Mouse (Mus musculus) CH12.LX (cell line): ENCODE results near the gene Gm20388. TPM values are rescaled to one million over a fixed set of nuclear protein-coding genes. Genes with fewer than 3 reads are reported as not detected.

Source experiments
- DNase-seq: peaks from one replicate; pipeline ENCODE4 v3.0.0-alpha.2; 2013; ENCODE audit errors: extremely low read depth
- H3K27ac ChIP-seq: 2 replicates; pipeline ENCODE4 v1.5.1; 2012; ENCODE audit warnings: low read depth, mild to moderate bottlenecking, control low read depth, moderate library complexity; ENCODE audit not compliant: insufficient read depth
- H3K27me3 ChIP-seq: replicated peaks from 2 replicates; pipeline ENCODE3; 2012; ENCODE audit warnings: inconsistent platforms
- H3K36me3 ChIP-seq, 2 experiments: replicated peaks in 1 of 2; 2 replicates each; pipeline versions ENCODE3 to v1.6.1; 2012; ENCODE audit warnings: inconsistent platforms in 1 of 2, low read length in 1 of 2, mild to moderate bottlenecking in 1 of 2, mixed read lengths in 1 of 2, moderate library complexity in 1 of 2; ENCODE audit not compliant: control insufficient read depth in 1 of 2, insufficient read depth in 1 of 2
- H3K4me1 ChIP-seq, 2 experiments: 2 replicates each; pipeline ENCODE4 v1.6.1; 2012; ENCODE audit warnings: inconsistent platforms in 1 of 2, moderate library complexity in 1 of 2; ENCODE audit not compliant: insufficient read depth in 2 of 2, control insufficient read depth in 1 of 2
- H3K4me2 ChIP-seq: 2 replicates; pipeline ENCODE4 v1.6.1; 2012; ENCODE audit warnings: low read depth, mild to moderate bottlenecking, control low read depth; ENCODE audit not compliant: poor library complexity, insufficient read depth, severe bottlenecking
- H3K4me3 ChIP-seq, 3 experiments: fragments of 150-350 bp in 1 of 3; sonication (generic) in 1 of 3; replicated peaks in 1 of 3; 2 replicates each; pipeline versions ENCODE3 to v1.5.1; 2011 to 2012; ENCODE audit warnings: low read depth in 2 of 3, low read length in 2 of 3, mild to moderate bottlenecking in 2 of 3, moderate library complexity in 2 of 3, control low read depth in 1 of 3, improper control_type of control experiment in 1 of 3, inconsistent platforms in 1 of 3, mixed read lengths in 1 of 3; ENCODE audit not compliant: poor library complexity in 1 of 3
- H3K79me2 ChIP-seq: replicated peaks from 2 replicates; pipeline ENCODE4 v1.6.1; 2012; ENCODE audit warnings: mild to moderate bottlenecking, moderate library complexity; ENCODE audit not compliant: control insufficient read depth, poor library complexity, insufficient read depth, severe bottlenecking; ENCODE audit errors: extremely low read depth
- H3K9ac ChIP-seq: 2 replicates; pipeline ENCODE4 v1.6.1; 2012; ENCODE audit warnings: low read depth, mild to moderate bottlenecking, control low read depth, moderate library complexity; ENCODE audit not compliant: insufficient read depth
- H3K9me3 ChIP-seq: replicated peaks from 2 replicates; pipeline ENCODE3; 2012; ENCODE audit warnings: low read length, inconsistent platforms, mixed read lengths
- CHD1 ChIP-seq: IDR thresholded peaks from 2 replicates; pipeline ENCODE4 v1.6.1; 2012; ENCODE audit warnings: low read depth, low read length, improper control_type of control experiment, inconsistent platforms
- CHD2 ChIP-seq: IDR thresholded peaks from 2 replicates; pipeline ENCODE4 v1.6.1; 2011; ENCODE audit warnings: low read length, improper control_type of control experiment
- E2F4 ChIP-seq: IDR thresholded peaks from 2 replicates; pipeline ENCODE4 v1.6.1; 2011; ENCODE audit warnings: low read depth, low read length, improper control_type of control experiment; ENCODE audit not compliant: insufficient replicate concordance
- ELF1 ChIP-seq: IDR thresholded peaks from 2 replicates; pipeline ENCODE4 v1.6.1; 2014; ENCODE audit warnings: low read depth, mild to moderate bottlenecking, inconsistent platforms, low read length, improper control_type of control experiment
- ETS1 ChIP-seq: conservative IDR thresholded peaks from 2 replicates; pipeline ENCODE4 v1.6.1; 2012; ENCODE audit warnings: low read depth, mild to moderate bottlenecking, inconsistent platforms, low read length, improper control_type of control experiment, moderate library complexity
- HCFC1 ChIP-seq: IDR thresholded peaks from 2 replicates; pipeline ENCODE4 v1.6.1; 2012; ENCODE audit warnings: low read depth, mild to moderate bottlenecking, inconsistent platforms, low read length, improper control_type of control experiment
- JUN ChIP-seq: IDR thresholded peaks from 2 replicates; pipeline ENCODE4 v1.6.1; 2011; ENCODE audit warnings: low read depth, mild to moderate bottlenecking, low read length, improper control_type of control experiment, moderate library complexity; ENCODE audit not compliant: insufficient read depth
- JUND ChIP-seq: conservative IDR thresholded peaks from 2 replicates; pipeline ENCODE4 v1.6.1; 2011; ENCODE audit warnings: low read depth, low read length, improper control_type of control experiment
- KAT2A ChIP-seq: IDR thresholded peaks from 2 replicates; pipeline ENCODE4 v1.6.1; 2012; ENCODE audit warnings: low read length, improper control_type of control experiment, inconsistent platforms; ENCODE audit not compliant: insufficient replicate concordance
- MAFK ChIP-seq: IDR thresholded peaks from 2 replicates; pipeline ENCODE4 v1.6.1; 2011; ENCODE audit warnings: low read length, improper control_type of control experiment; ENCODE audit not compliant: insufficient replicate concordance
- MAZ ChIP-seq: IDR thresholded peaks from 2 replicates; pipeline ENCODE4 v1.6.1; 2012; ENCODE audit warnings: low read depth, mild to moderate bottlenecking, inconsistent platforms, low read length, improper control_type of control experiment, moderate library complexity
- MYC ChIP-seq: IDR thresholded peaks from 2 replicates; pipeline ENCODE4 v1.6.1; 2011; ENCODE audit warnings: low read depth, mild to moderate bottlenecking, improper control_type of control experiment, low read length
- RCOR1 ChIP-seq: conservative IDR thresholded peaks from 2 replicates; pipeline ENCODE4 v1.6.1; 2012; ENCODE audit warnings: low read depth, mild to moderate bottlenecking, inconsistent platforms, low read length, improper control_type of control experiment
- SIN3A ChIP-seq: IDR thresholded peaks from 2 replicates; pipeline ENCODE4 v1.6.1; 2012; ENCODE audit warnings: low read length, improper control_type of control experiment, inconsistent platforms
- SMC3 ChIP-seq: IDR thresholded peaks from 2 replicates; pipeline ENCODE4 v1.6.1; 2011; ENCODE audit warnings: low read depth, low read length, improper control_type of control experiment
- TCF12 ChIP-seq: IDR thresholded peaks from 2 replicates; pipeline ENCODE4 v1.6.1; 2014; ENCODE audit warnings: low read depth, mild to moderate bottlenecking, inconsistent platforms, low read length, improper control_type of control experiment
- USF2 ChIP-seq: conservative IDR thresholded peaks from 2 replicates; pipeline ENCODE4 v1.6.1; 2011; ENCODE audit warnings: low read depth, low read length, improper control_type of control experiment
- ZKSCAN1 ChIP-seq: IDR thresholded peaks from 2 replicates; pipeline ENCODE4 v1.6.1; 2012; ENCODE audit warnings: low read depth, inconsistent platforms, low read length, improper control_type of control experiment, borderline replicate concordance
- ZMIZ1 ChIP-seq: IDR thresholded peaks from 2 replicates; pipeline ENCODE4 v1.6.1; 2012; ENCODE audit warnings: low read depth, mild to moderate bottlenecking, inconsistent platforms, low read length, improper control_type of control experiment
- dilution Hi-C: fragments of 300-500 bp; cut with MboI; formaldehyde crosslinking; loops from 2 replicates; pipeline ENCODE4 v1.14.3; 2020; ENCODE audit warnings: low sequenced_read_pairs; ENCODE audit not compliant: extremely low pct_unique_long_range_greater_than_20kb, extremely low pct_ligation_motif_present
- in situ Hi-C: fragments of 300-500 bp; cut with MboI; formaldehyde crosslinking; loops from 3 replicates; pipeline ENCODE4 v1.14.3; 2019; ENCODE audit warnings: low sequenced_read_pairs, low pct_ligation_motif_present, low pct_unique_long_range_greater_than_20kb, mixed read lengths
- polyA plus RNA-seq: library from polyadenylated mRNA; unstranded; fragments of >175 nt; gene quantifications from 2 replicates; pipeline ENCODE4 v1.2.1, GENCODE M21; 2012; ENCODE audit warnings: low read depth; ENCODE audit not compliant: insufficient read length
- total RNA-seq, 2 experiments: library from RNA; depleted of rRNA; stranded (reverse); fragments of 300-350 nt in 1 of 2; fragments of >200 nt in 1 of 2; gene quantifications; 2 replicates each; pipeline ENCODE4 v1.2.3; 2012 to 2014

Gm20388 gene
- total and polyA plus RNA-seq, 3 experiments: 14.8 to 26.3 (median 22.2) TPM

- dilution Hi-C loops: no loop called here
- Histone ChIP-seq H3K27me3 (no peaks in the 10 kb centered on the region), H3K9ac (no peak overlapping the region), H3K9me3 (no peaks in the 10 kb centered on the region), H3K4me3 (no peak overlapping the region), H3K4me2 (no peak overlapping the region), H3K27ac (no peak overlapping the region), H3K36me3 (peaks cover 33 to 96% of the 10 kb centered on the region in 2 experiments), H3K4me1 (peaks cover 15 to 39% of the 10 kb centered on the region in 2 experiments), H3K79me2 (no peaks in the 10 kb centered on the region; the same call in 1 of the 2 replicates)
- in situ Hi-C loops: no loop called here
- TF ChIP-seq MAZ: no peak
- TF ChIP-seq TCF12: no peak
- TF ChIP-seq JUND: no peak
- no peak for TF ChIP-seq USF2
- TF ChIP-seq RCOR1: no peak
- TF ChIP-seq SMC3: no peak
- TF ChIP-seq MYC: no peak
- no peak for DNase-seq
Measured at GRCm38 (mm10) chr8:122669370-122669769, 2758.7 kb downstream of the Gm20388 start.

DNA sequence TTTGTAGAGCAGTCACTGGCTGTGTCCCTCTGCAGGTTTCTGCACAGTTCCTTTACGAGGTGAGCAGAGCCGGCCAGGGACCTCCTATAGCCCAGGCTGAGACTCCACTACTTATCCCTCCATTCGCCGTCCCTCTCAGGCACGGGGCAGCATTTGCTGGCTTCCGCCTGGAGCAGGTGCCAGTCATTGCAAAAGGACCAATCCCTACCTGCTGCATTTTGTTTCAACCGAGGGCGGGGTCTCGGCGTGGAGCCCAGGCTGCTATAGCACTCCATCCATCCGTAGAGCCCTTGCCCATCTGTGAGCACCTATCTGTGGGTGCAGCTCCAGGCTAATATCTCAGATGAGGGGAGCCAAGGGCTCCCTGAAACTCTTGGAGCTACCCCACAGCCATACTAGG is 2759.4 kb downstream of the Gm20388 start:
- Histone ChIP-seq H3K9me3 (no peaks in the 10 kb centered on the region), H3K79me2 (no peaks in the 10 kb centered on the region; the same call in 1 of the 2 replicates), H3K4me1 (peaks cover 18 to 39% of the 10 kb centered on the region in 2 experiments), H3K9ac (no peak overlapping the region), H3K4me3 (no peak overlapping the region), H3K4me2 (no peak overlapping the region), H3K27me3 (no peaks in the 10 kb centered on the region), H3K27ac (no peak overlapping the region), H3K36me3 (peaks cover 36 to 96% of the 10 kb centered on the region in 2 experiments)
- in situ Hi-C loops (no loop called here), dilution Hi-C loops (no loop called here)
- no peak for DNase-seq
- TF ChIP-seq MAZ: no peak
- TF ChIP-seq USF2: no peak
- TF ChIP-seq JUND: no peak
- no peak for TF ChIP-seq HCFC1
- no peak for TF ChIP-seq ZKSCAN1
- no peak for TF ChIP-seq ETS1
- no peak for TF ChIP-seq KAT2A
- TF ChIP-seq CHD1: no peak
- TF ChIP-seq E2F4: no peak
- no peak for TF ChIP-seq ELF1
- no peak for TF ChIP-seq MAFK
- no peak for TF ChIP-seq CHD2
- no peak for TF ChIP-seq SIN3A
- TF ChIP-seq TCF12: no peak
- TF ChIP-seq JUN: no peak
- TF ChIP-seq ZMIZ1: no peak
